Mouse (Mus musculus) hindbrain, postnatal 0 days (tissue): ENCODE data around the gene Adpgk. TPM values are rescaled to one million over a fixed set of nuclear protein-coding genes. Genes with fewer than 3 reads are reported as not detected.

Source experiments
- ATAC-seq: fragments of 200-750 bp; cut with Nextera tagmentation; 2 replicates; pipeline ENCODE4 v1.8.0; 2017; ENCODE audit warnings: mild to moderate bottlenecking, moderate TSS enrichment, moderate library complexity
- DNase-seq: peaks from one replicate; pipeline ENCODE4 v3.0.0-alpha.2; 2015; ENCODE audit warnings: low spot score
- H3K27ac ChIP-seq: fragments of 300-500 bp; sonication (generic); 2 replicates; pipeline ENCODE4 v1.5.1; 2014; ENCODE audit warnings: mild to moderate bottlenecking
- H3K27me3 ChIP-seq: fragments of 300-500 bp; sonication (generic); 2 replicates; pipeline ENCODE4 v1.6.1; 2014; ENCODE audit warnings: low read length, mixed read lengths; ENCODE audit not compliant: insufficient read depth
- H3K36me3 ChIP-seq: fragments of 300-500 bp; sonication (generic); 2 replicates; pipeline ENCODE4 v1.6.1; 2014; ENCODE audit warnings: low read length, mixed read lengths; ENCODE audit not compliant: insufficient read depth
- H3K4me1 ChIP-seq: fragments of 300-500 bp; sonication (generic); 2 replicates; pipeline ENCODE4 v1.6.1; 2014; ENCODE audit warnings: antibody characterized with exemption, low read length, mixed read lengths; ENCODE audit not compliant: insufficient read depth
- H3K4me2 ChIP-seq: fragments of 300-500 bp; sonication (generic); 2 replicates; pipeline ENCODE4 v1.6.1; 2014; ENCODE audit warnings: low read depth, mild to moderate bottlenecking, low read length, moderate library complexity, mixed read lengths
- H3K4me3 ChIP-seq: fragments of 300-500 bp; sonication (generic); 2 replicates; pipeline ENCODE4 v1.5.1; 2014; ENCODE audit warnings: low read length
- H3K9ac ChIP-seq: fragments of 300-500 bp; sonication (generic); replicated peaks from 2 replicates; pipeline ENCODE4 v1.6.1; 2014; ENCODE audit warnings: mild to moderate bottlenecking, low read length, moderate library complexity, mixed read lengths
- H3K9me3 ChIP-seq: fragments of 300-500 bp; sonication (generic); 2 replicates; pipeline ENCODE4 v1.6.1; 2016; ENCODE audit warnings: low read length, mixed read lengths
- CTCF ChIP-seq: IDR thresholded peaks from 2 replicates; pipeline ENCODE4 v1.5.1; 2016; ENCODE audit warnings: antibody characterized with exemption, control low read depth, low read depth
- WGBS: fragments of 180-500 bp; shearing (Covaris S2); extraction: QIAGEN DNeasy Blood & Tissue Kit; methylation state at CpG from one replicate; pipeline ENCODE4 v1.1.7; 2014; 5-methylcytosine and 5-hydroxymethylcytosine counted together
- polyA plus RNA-seq: library from polyadenylated mRNA; unstranded; fragments of >200 nt; fragmentation: Nextera tagmentation; extraction: Ambion mirVana; gene quantifications from 2 replicates; pipeline ENCODE4 v1.2.1, GENCODE M21; 2015
- total RNA-seq: library from RNA; depleted of rRNA; stranded (reverse); fragments of >200 nt; gene quantifications from 2 replicates; pipeline ENCODE4 v1.2.3, GENCODE M21; 2014

Adpgk gene
- total and polyA plus RNA-seq, 2 experiments from 2014 or later, result 19.5 to 39.9 TPM

DNA sequence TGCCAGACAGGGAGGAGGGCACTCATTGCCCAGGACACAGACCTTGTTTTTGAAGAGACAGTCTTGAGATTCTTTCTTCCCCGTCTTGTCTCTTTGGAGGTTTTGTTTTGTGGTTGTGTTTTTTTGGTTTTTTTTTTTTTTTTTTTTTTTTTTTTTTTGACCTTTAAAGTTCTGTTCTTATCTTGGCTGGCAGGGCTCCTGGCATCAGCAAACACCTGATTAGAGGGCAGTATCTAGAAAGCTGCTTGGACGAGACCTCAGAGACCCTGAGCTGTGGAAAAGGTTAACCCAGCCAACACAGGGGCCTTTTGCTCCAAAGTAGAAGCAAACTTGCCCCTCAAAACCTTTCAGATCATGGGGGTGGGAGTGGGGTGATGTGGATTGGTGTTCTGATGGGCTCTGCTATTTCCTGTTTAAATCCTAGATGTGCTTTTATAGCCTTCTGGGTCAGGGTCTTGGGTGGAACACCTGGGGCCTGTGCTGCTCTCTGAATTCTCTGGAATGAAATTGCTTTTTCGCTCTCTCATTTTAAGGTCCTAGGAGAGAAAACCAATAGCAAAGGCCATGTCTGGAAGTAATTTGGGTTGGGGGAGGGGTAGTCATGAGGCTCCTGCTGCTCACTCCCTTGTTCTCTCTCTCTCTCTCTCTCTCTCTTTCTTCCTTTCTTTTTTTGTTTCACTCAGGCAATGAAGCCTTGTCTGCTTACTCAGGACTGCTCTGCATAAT lies 2.5 kb upstream of the Adpgk start:
- Histone ChIP-seq H3K27me3 (no peaks in the 10 kb centered on the region), H3K4me2 (no peak overlapping the region), H3K9ac (no peak overlapping the region), H3K36me3 (no peaks in the 10 kb centered on the region), H3K4me1 (no peaks in the 10 kb centered on the region), H3K9me3 (no peaks in the 10 kb centered on the region), H3K27ac (no peak overlapping the region), H3K4me3 (no peak overlapping the region)
- ATAC-seq, result no peak
- no peak for TF ChIP-seq CTCF
- DNase-seq, result no peak
- WGBS, result 69% methylated on average over 3 of the region's 3 CpGs

GRCm38 (mm10) chr9:59289529-59290115 lies 1.7 kb upstream of the Adpgk start:
- no peak overlapping the region for H3K4me3 ChIP-seq
- H3K9me3 ChIP-seq, result no peaks in the 10 kb centered on the region
- no peak for TF ChIP-seq CTCF
- no peak overlapping the region for H3K4me2 ChIP-seq
- 77% methylated on average over 6 of the region's 6 CpGs for WGBS
- ATAC-seq, result no peak
- no peaks in the 10 kb centered on the region for H3K27me3 ChIP-seq
- no peak overlapping the region for H3K27ac ChIP-seq
- no peak for DNase-seq
- no peak overlapping the region for H3K9ac ChIP-seq
- no peaks in the 10 kb centered on the region for H3K36me3 ChIP-seq
- no peaks in the 10 kb centered on the region for H3K4me1 ChIP-seq

GRCm38 (mm10) chr9:59291688-59292492 lies 532 bp downstream of the Adpgk start:
- WGBS, result under 1% methylated on average over 50 of the region's 50 CpGs
- no peaks in the 10 kb centered on the region for H3K9me3 ChIP-seq
- H3K4me1 ChIP-seq, result no peaks in the 10 kb centered on the region
- H3K9ac ChIP-seq, result peak overlapping the region; percentile 84
- H3K27me3 ChIP-seq, result no peaks in the 10 kb centered on the region
- peak overlapping the region; percentile 88 for H3K27ac ChIP-seq
- H3K4me3 ChIP-seq, result peak overlapping the region; percentile 88
- no peaks in the 10 kb centered on the region for H3K36me3 ChIP-seq
- peak overlapping the region; percentile 78 for H3K4me2 ChIP-seq
- TF ChIP-seq CTCF, result no peak
- DNase-seq, result no peak
- ATAC-seq, result no peak; the same call in 1 of the 2 replicates

DNA sequence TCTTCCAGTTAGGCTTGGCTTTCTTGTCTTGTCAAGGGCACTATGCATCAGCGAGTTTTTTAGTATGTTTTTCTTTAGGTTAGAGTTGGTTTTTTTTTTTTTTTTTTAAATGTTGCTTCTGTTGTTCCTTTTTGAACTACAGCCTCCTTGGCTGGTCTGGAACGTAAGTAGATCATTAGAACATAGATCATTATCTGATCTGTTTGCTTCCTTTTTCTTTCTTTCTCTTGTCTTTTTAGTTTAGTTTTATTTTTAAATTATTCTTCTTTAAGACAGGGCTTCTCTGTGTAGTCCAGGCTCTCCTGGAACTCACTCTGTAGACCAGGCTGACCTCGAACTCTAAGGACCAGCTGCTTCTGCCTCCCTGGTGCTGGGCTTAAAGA lies 1.1 kb downstream of the Adpgk start:
- no peaks in the 10 kb centered on the region for H3K4me1 ChIP-seq
- no peak overlapping the region for H3K27ac ChIP-seq
- WGBS, result 45% methylated on average over 3 of the region's 3 CpGs
- H3K9me3 ChIP-seq, result no peaks in the 10 kb centered on the region
- DNase-seq, result no peak
- H3K4me2 ChIP-seq, result peak overlapping the region; percentile 78
- no peak for TF ChIP-seq CTCF
- H3K36me3 ChIP-seq, result no peaks in the 10 kb centered on the region
- no peaks in the 10 kb centered on the region for H3K27me3 ChIP-seq
- peak overlapping the region; percentile 88 for H3K4me3 ChIP-seq
- H3K9ac ChIP-seq, result peak overlapping the region; percentile 84
- ATAC-seq, result no peak

DNA sequence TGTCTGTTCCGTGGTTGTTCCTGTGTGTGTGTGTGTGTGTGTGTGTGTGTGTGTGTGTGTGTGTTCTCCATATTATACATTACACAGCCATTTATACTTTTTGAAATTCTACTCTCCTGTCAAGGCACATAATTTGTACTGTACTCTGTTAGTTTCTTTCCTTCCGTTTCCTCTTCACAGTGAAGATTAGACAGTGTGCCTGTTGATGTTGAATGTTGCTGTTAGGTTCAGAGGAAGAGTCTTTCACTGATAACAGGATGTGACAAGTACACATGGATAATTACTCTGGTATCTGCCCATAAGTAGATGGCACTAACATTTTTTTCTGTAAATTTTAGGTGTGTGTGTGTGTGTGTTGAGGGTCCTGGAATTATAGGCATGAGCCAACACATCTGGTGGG lies 5.1 kb downstream of the Adpgk start:
- Histone ChIP-seq H3K36me3 (peaks cover 7% of the 10 kb centered on the region; the same call in 1 of the 2 replicates), H3K4me3 (no peak overlapping the region), H3K9ac (no peak overlapping the region), H3K4me1 (no peaks in the 10 kb centered on the region), H3K4me2 (no peak overlapping the region), H3K27ac (no peak overlapping the region), H3K9me3 (no peaks in the 10 kb centered on the region), H3K27me3 (no peaks in the 10 kb centered on the region)
- 84% methylated on average over 2 of the region's 2 CpGs for WGBS
- no peak for TF ChIP-seq CTCF
- ATAC-seq, result no peak
- no peak for DNase-seq

DNA sequence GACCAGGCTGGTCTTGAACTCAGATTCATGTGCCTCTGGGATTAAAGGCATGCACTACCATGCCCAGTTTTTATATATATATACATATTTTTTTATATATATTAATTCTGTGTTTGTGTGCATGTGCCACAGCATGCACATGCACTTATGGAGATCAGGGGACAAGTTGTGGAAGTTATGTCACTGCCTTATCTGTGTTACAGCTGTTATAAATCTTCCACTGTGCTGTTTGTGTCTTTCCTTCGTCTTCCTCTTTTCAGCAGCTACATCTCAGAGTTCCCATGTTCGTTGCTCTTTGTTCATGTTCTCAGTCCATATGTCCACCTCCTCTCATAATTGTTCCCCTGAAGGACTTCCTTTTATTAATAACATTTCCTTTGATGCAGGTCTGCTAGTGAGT lies 16.5 kb downstream of the Adpgk start:
- Histone ChIP-seq H3K36me3 (peaks cover 14% of the 10 kb centered on the region; the same call in 1 of the 2 replicates), H3K9ac (no peak overlapping the region), H3K4me1 (no peaks in the 10 kb centered on the region), H3K4me2 (no peak overlapping the region), H3K27ac (no peak overlapping the region), H3K27me3 (no peaks in the 10 kb centered on the region), H3K9me3 (no peaks in the 10 kb centered on the region), H3K4me3 (no peak overlapping the region)
- no peak for TF ChIP-seq CTCF
- WGBS, result 98% methylated on average over 2 of the region's 2 CpGs
- DNase-seq, result no peak
- no peak for ATAC-seq
